Comparison of ENCODE assay signal across 7 mouse cellular contexts in the genomic region with DNA sequence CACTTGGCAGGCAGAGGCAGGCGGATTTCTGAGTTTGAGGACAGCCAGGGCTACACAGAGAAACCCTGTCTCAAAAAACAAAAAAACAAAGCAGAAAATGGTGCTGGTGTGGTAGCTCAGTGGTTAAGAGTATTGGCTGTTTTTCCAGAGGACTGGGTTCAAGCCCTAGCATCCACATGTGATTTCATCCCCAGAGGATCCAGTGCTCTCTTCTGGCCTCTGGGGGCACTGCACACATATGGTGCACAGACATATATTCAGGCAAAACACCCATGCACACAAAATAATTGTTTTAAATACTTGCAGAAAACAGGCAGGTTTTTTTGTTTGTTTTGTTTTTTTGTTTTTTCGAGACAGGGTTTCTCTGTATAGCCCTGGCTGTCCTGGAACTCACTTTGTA. TPM values are rescaled to one million over a fixed set of nuclear protein-coding genes. Genes with fewer than 3 reads are reported as not detected.
A peak's percentile ranks its signal among the peaks of the same experiment; 100 is the strongest.
DNase-seq lines count a peak whose midpoint lies in the region; ATAC-seq and TF ChIP-seq lines count a peak whose summit lies in the region.
"Not testable (repeated sequence)": the region's sequence is repeated elsewhere in the genome, so short reads cannot be mapped to it uniquely, and the experiment has no call there.

No protein-coding gene starts in this region.

- TF ChIP-seq POLR2A in heart, adult 2 months (IDR thresholded peaks at IDR 0.05; ENCODE audit: insufficient read depth, low read depth, low read length): not testable (repeated sequence)

- not testable (repeated sequence) for H3K27ac ChIP-seq in heart, adult 2 months; layer of hippocampus, adult 2 months

- 96% methylated on average over 2 of the region's 2 CpGs for WGBS in heart, adult 2 months

- H3K4me3 ChIP-seq in E14TG2a.4 (replicated peaks; ENCODE audit: low read length); heart, adult 2 months; layer of hippocampus, adult 2 months: not testable (repeated sequence)

- peak; percentile 72 for ATAC-seq in megakaryocyte progenitor cell, adult 5-6 weeks (replicated peaks; ENCODE audit: poor library complexity)

- DNase-seq in 3T3-L1 (ENCODE audit: low read depth, low spot score) (peak; percentile 19), R1 (ENCODE audit: low read depth, low spot score) (peak; percentile 78)
- not testable (repeated sequence) for DNase-seq in heart, adult 2 months; layer of hippocampus, adult 2 months (ENCODE audit: low spot score in 2 of 2)
- DNase-seq in splenic B cell, adult 2 months (ENCODE audit: low read depth, low spot score): peak; percentile 23

- not testable (repeated sequence) for H3K9me3 ChIP-seq in E14TG2a.4 (ENCODE audit: low read length)

- H3K27me3 ChIP-seq in E14TG2a.4 (ENCODE audit: insufficient read depth, low read length); heart, adult 2 months (ENCODE audit: control insufficient read depth, insufficient read depth, low read length); splenic B cell, adult 2 months (ENCODE audit: control insufficient read depth, insufficient read depth, low read length, poor library complexity, severe bottlenecking): not testable (repeated sequence)

- not testable (repeated sequence) for TF ChIP-seq EP300 in heart, adult 2 months (IDR thresholded peaks at IDR 0.05; ENCODE audit: insufficient read depth, low read depth, low read length)

- intact Hi-C loops in heart, adult 2 months (cut with DNase I): not testable (repeated sequence)

- peaks cover 68% of the 10 kb centered on the region for H3K36me3 ChIP-seq in E14TG2a.4 (ENCODE audit: insufficient read depth, low read length)
- not testable (repeated sequence) for H3K36me3 ChIP-seq in heart, adult 2 months (ENCODE audit: control insufficient read depth, insufficient read depth, low read length); splenic B cell, adult 2 months (ENCODE audit: control insufficient read depth, insufficient read depth, low read length, poor library complexity, severe bottlenecking)

- H3K9ac ChIP-seq in heart, adult 2 months (ENCODE audit: low read depth, low read length): not testable (repeated sequence)

- H3K79me2 ChIP-seq in heart, adult 2 months (replicated peaks; ENCODE audit: control insufficient read depth, insufficient read depth, low read length): not testable (repeated sequence)

- TF ChIP-seq CTCF in E14TG2a.4 (conservative IDR thresholded peaks at IDR 0.05; ENCODE audit: low read length): peak; percentile 66
- TF ChIP-seq CTCF in heart, adult 2 months (IDR thresholded peaks at IDR 0.05): 0 out of 2 replicates have a peak, but pooled peaks have one; percentile 14
- TF ChIP-seq CTCF in layer of hippocampus, adult 2 months (conservative IDR thresholded peaks at IDR 0.05): peak; percentile 44

- H3K4me1 ChIP-seq in E14TG2a.4 (replicated peaks; ENCODE audit: low read depth, low read length); heart, adult 2 months (ENCODE audit: control insufficient read depth, insufficient read depth, low read length): not testable (repeated sequence)

RNA-seq across cellular contexts. Expression of a gene that starts 14.7 kb away (rescaled TPM):
- total RNA-seq in heart, adult 2 months (2021): 1 to 10 TPM; 8.2 to 9.1 TPM
- 3.3 and 6.0 TPM in 2 replicates for polyA plus RNA-seq in heart, adult 2 months (2012; rRNA removed)
- 1 to 10 TPM; 9.1 to 9.4 TPM for total RNA-seq in layer of hippocampus, adult 2 months (2021)
- 47.6 and 58.2 TPM in 2 replicates for total RNA-seq in megakaryocyte progenitor cell, adult 5-6 weeks (2015)
- total RNA-seq in megakaryocyte progenitor cell, adult 5-6 weeks (2017): 54.5 and 59.6 TPM in 2 replicates

RNA-seq across cellular contexts. Expression of a gene that starts 32.1 kb away (rescaled TPM):
- 10 to 100 TPM; 28.7 to 31.0 TPM for total RNA-seq in heart, adult 2 months (2021)
- polyA plus RNA-seq in heart, adult 2 months (2012; rRNA removed): 7.7 and 9.1 TPM in 2 replicates
- 10 to 100 TPM; 52.5 to 60.6 TPM for total RNA-seq in layer of hippocampus, adult 2 months (2021)
- 31.9 and 32.1 TPM in 2 replicates for total RNA-seq in megakaryocyte progenitor cell, adult 5-6 weeks (2015)
- total RNA-seq in megakaryocyte progenitor cell, adult 5-6 weeks (2017): 49.4 and 52.8 TPM in 2 replicates

RNA-seq across cellular contexts. Expression of a gene that starts 53.0 kb away (rescaled TPM):
- total RNA-seq in heart, adult 2 months (2021): 1 to 10 TPM; 7.2 to 8.7 TPM
- polyA plus RNA-seq in heart, adult 2 months (2012; rRNA removed): 11.0 and 17.5 TPM in 2 replicates
- 10 to 100 TPM; 10.1 to 13.3 TPM for total RNA-seq in layer of hippocampus, adult 2 months (2021)
- 10.9 and 18.2 TPM in 2 replicates for total RNA-seq in megakaryocyte progenitor cell, adult 5-6 weeks (2015)
- 7.9 and 10.3 TPM in 2 replicates for total RNA-seq in megakaryocyte progenitor cell, adult 5-6 weeks (2017)

RNA-seq across cellular contexts. Expression of a gene that starts 53.3 kb away (rescaled TPM):
- 10 to 100 TPM; 23.6 to 24.7 TPM for total RNA-seq in heart, adult 2 months (2021)
- polyA plus RNA-seq in heart, adult 2 months (2012; rRNA removed): 13.6 and 19.9 TPM in 2 replicates
- total RNA-seq in layer of hippocampus, adult 2 months (2021): 10 to 100 TPM; 21.4 to 26.5 TPM
- 65.2 and 68.1 TPM in 2 replicates for total RNA-seq in megakaryocyte progenitor cell, adult 5-6 weeks (2015)
- total RNA-seq in megakaryocyte progenitor cell, adult 5-6 weeks (2017): 117 and 124 TPM in 2 replicates

Comparison
In these comparisons a context has a peak if more than half of its experiments do, and no peak if none do; other contexts are left out.
1. CTCF ChIP-seq: peak in every context shown above with its lines; median percentile 66 in E14TG2a.4; 44 in layer of hippocampus, adult 2 months; 14 in heart, adult 2 months.
2. RNA of a gene that starts 14.7 kb away (total RNA-seq): 47.6 to 59.6 TPM in megakaryocyte progenitor cell, adult 5-6 weeks; 9.1 to 9.4 TPM in layer of hippocampus, adult 2 months and 8.2 to 9.1 TPM in heart, adult 2 months; every median in the first group is over 4 times any median in the second.